Mouse (Mus musculus): ENCODE results near the gene Cdc27.
A peak's percentile ranks its signal among the peaks of the same experiment; 100 is the strongest.

Cdc27 gene

DNA sequence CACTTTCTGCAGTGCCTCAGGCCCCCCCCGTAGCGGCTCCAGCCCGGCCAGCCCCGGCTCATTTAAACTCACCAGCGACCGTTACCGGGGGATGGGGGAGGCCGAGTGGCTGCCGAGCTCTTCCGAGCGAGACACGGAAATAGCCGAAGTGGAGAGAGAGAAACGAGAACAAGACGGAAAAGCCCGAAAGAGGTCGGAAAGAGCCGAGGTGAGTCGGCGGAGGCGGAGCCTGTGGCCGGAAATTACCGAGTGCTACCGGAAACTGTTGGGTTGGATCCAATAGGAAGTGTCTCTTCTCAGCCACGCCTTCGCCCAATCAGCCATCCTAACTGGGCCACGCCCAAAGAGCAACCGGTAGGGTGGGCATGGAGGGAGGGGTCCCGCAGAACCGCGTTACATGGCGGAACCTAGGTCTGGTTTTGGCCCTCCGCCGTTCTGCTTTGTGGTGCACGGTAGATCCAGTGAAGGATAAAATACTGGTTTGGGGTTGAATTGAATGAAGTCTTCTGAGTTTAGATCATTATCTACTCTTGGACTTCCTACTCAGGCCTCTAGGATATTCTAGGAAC, at the start of gene Cdc27, which contains the start of gene Myl4:
Cdc27 (minus strand) TSS at position 215 of the 569 bp plus-strand sequence.
Myl4 (plus strand) TSS at position 258 of the 569 bp plus-strand sequence.
- DNase-seq (ENCODE audit: extremely low spot score): peak; percentile 100

DNA sequence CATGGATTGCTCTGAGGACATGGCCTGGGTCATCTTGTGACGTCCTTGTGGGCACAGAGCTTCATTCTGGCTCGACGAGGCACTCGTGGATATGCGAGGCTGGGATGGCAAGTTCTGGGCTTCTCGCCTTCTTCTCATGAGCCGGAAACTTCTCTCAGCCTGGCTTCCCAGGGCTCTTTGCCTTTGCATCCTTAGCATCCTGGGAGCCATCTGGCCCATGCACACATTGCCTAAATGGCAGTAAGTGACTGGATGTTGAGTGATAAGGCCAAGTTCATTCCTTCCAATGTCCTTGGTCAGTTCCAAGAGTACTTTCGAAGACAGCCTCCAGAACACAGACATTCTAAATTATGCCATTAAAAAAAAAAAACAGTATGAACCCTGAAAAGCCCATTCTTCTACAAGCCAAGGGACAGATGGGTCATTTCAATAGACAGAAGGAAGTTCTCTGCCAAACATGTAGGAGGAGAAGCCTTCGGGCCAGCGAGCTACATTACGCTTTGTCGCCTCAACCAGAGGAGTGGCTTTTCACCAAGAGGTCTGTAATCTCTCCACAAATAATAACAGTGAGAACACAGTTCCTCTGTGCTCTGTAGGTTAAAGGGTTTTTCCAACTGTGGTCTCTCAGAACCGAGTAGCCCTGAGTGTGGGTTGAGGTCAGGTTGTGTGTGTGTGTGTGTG, 49.0 kb upstream of the Cdc27 start:
- no peak for DNase-seq (ENCODE audit: extremely low spot score)

DNA sequence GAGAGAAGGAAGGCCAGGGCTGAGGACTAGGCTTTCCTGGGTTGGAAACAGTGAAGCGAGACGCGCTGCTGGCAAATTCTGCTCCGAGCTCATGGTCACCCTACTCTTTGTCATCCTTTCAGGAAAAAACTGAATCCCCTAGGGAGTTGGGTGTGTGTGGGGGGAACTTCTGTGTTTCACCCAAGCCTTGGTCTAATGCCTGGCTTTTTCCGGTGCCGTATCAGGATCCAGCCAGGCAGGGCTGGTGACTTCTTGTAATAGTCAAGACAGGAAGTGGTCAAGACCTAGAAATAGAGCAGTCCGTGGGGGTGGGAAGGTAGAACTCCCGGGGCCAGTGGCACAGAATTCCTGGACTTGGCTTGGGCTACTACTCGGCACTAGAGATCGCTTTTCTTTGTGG, 45.9 kb upstream of the Cdc27 start:
- DNase-seq (ENCODE audit: extremely low spot score): no peak

DNA sequence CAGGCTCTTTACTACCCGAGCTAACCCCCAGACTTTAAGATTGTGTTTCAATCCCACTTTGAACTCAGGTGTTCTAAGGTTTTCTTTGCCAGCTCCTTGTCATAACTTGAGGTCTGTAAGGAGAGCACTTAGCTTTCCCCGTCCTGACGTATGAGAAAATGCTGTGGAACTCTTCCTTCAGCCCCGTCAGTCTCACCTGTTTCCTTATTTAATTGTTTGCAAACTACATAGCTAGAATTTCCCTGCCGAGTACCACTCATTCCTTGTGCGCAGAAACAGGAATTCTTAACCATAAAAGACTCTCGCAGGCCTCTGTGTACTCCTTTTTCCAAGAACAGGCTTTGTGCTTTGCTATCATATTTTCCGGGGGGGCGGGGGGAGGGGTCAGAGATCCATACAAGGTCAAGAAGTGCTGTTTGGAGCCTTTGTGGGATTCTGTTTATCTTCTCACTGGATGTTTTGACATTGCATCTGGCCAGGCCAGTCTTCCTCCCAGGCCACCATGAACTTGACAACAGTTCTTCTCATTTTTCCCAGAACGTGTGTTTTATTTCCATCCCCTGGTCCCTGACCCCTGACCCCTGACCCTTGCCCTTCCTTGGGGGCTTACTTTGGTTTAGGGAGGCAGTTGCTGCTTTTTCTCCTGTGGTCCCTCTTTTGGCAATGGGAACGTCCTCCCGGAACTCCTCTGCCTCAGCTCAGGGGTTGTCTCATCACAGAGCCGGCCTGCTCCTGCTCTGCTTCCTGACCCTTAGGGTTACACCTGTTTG, 41.8 kb upstream of the Cdc27 start:
- no peak for DNase-seq (ENCODE audit: extremely low spot score)

DNA sequence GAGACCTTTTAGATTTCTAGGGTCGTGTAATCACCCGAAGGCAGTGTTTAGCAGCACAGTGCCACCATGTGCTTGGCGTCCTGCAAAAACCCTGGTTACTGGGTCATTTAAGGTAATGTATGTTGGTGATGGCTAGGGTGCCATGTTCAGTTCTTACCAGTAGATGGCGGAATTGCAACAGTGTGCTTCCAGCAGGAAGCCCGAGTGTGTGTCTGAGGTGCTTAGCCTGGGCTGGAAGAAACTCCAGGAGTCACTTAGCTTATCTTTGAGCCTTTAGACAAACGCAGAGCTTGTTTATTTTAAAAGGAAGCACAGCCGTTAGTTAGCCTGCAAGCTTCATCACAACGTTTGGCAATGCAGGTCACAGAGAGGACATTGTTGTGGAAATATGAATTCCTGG, 39.7 kb upstream of the Cdc27 start:
- peak; percentile 85 for DNase-seq (ENCODE audit: extremely low spot score)

DNA sequence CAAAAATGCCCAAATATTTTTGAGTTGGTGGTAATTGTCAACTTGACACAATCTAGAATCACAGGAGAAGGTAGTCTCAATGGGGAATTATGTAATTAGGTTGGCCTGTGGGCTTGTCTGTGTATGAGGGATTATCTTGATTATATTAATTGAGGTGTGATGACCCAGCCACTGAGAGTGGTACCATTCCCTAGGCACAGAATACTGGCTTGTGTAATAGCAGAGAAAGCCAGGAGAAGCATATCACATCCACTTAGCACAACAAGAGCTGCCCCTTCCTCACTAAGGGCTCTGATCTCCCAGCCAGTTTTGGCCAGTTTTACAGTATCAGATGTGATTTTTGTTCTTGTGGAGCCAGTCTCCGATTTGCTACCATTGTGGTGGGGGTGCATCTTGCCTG, 39.1 kb upstream of the Cdc27 start:
- DNase-seq (ENCODE audit: extremely low spot score): no peak

DNA sequence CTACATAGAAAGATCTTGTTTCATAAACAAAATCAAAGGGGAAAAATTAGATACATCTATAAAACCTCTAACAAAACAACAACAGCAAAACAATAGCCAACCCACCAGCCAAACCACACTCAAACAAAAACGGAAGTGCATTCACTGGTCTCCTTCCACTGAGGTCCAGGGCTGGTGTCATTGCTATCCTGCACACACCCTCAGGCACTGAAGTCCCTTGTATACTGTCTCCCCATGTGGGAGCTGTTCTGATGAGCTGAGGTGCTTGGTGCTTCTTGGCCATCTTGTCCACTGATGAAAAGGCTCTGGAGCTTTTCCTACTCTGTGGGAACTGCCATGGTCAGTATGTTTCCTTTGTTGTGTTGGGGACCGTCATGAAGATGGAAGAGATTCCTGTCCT, 38.1 kb upstream of the Cdc27 start:
- DNase-seq (ENCODE audit: extremely low spot score): no peak

DNA sequence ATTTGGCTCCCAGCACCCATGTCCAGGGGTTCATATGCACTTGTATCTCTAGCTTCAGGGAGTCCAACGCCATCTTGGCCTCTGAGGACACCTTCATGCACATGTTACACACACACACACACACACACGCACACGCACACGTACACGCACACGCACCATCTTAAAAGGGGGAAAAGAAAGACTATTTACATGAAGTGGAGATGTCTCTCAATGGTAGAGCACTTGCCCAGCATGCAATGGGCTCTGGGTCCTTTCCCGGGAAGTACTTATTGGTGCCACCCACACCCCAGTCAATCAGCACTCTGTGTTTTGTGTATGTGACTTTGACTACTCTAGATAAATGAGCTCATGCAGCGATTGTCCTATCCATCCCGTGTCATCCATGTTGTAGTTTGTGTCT, 37.5 kb upstream of the Cdc27 start:
- no peak for DNase-seq (ENCODE audit: extremely low spot score)

DNA sequence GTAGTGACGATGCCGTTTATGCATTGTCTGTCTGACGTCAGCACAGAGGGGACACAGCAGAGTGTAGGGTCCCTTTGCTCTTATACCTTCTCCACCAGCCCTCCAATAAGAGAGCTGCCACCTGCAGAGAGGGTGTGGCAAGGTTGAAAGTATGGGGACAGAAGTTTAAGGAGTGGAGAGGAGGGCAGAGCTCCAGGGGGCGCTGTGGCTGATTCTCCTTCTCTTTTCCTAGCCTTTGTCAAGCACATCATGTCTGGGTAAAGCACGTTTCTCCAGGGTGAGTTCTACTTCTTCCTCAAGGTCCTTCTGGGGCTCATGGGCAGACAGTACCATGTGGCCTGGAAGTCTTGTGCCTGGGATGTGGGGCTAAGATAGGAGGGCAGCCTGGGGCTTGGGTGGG, 35.1 kb upstream of the Cdc27 start:
- DNase-seq (ENCODE audit: extremely low spot score): no peak

DNA sequence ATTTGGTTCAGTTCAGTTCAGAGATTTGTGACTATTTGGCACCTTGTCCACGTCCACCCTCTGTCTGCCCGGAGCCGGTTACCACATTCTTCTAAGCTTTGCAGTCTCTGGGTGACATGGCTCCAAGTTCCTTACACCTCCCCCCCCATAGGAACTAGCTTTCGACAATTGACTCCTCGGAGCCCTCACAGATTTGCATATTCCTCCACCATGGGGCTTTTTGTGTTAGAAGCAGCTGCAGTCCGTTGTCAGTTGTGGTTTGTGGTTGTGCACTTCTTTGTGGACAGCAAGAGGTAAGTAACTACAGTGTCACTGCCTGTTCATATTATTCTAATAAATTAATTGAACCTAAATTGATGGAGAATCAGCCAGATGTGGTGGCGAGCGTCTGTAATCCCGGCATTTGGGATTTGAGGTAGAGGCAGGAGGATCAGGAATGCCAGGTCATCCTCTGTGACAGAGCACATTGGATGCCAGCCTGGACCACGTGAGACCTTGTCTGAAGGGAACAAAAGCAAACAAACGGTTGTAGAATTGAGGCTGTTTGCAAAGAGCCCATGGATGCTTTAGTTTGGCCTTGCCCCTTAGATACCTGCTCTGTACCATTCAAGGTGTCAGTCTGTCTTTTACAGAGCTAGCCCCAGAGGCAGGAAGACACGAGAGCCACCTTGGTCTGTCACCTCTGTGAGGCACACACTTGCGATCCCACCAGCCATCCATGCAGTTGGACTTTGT, 32.4 kb upstream of the Cdc27 start:
- no peak for DNase-seq (ENCODE audit: extremely low spot score)

DNA sequence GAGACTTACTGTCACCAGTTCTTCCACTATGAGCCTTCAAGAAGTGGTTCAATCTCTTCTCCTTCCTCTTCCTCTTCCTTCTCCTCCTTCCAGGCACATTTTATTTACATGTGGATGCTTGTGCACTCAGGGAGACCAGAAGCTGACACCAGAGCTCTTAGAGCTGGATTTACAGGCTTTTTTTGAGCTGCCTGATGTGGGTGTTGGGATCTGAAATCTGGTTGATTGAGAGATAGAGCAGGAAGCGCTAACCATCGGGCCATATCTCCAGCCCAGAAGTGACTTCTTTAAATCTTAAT, 31.8 kb upstream of the Cdc27 start:
- DNase-seq (ENCODE audit: extremely low spot score): no peak

DNA sequence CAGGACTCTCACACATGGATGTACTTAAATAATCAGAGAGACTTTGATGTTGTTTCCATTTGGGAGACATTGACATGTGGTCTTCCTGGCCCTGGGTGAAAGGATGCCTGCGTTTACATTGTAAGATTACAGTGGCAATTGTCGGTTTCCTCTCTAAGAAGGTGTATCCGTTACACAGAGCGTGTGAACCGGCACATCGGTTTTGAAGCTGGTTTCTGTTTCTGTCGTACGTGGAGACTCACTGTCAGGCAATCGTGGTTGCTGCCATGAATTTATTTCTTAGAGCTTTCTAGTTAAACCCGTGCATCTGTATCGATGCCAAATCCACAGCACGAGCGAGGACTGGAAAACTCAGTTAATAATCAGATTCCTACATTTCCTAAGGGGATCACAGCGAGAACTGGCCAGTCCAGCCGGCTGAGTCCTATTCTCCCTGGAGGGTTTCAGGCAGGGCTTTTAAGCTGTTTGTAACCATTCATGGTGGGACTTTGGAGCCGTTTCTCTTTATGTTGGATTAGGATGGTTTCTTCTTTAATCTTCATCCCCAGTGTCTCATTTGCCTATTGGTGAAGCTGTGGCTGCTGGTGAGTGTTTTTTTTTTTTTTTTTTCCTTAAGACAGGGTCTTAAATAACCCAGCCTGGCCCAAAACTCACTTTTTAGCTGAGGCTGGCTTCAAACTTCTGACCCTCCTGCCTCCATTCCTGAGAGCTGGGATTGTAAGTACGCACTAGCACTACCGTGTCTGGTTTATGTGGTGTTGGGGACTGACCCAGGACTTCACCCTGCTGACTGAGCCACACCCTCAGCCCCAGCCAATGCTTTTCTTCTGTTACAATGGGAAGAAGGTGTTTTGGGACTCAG, 31.3 kb upstream of the Cdc27 start:
- no peak for DNase-seq (ENCODE audit: extremely low spot score)

DNA sequence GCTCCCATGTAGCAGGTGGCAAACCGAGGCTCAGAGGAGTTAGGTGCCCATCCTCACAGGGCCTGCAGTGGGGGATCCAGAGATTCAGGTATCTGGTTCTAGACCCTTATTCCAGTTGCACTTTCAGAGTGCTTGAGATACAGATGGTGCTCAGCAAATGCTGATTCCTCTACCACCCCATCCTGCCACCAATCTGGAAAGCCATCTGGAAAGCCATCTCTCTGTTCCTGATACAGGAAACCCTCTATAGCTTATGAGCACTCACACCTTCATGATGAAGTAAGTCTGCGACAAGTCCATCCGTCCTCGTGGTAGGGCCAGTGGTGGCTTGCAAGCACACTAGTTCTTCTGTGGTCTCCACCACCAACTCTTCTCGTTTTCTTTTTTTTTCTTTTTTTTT, 30.2 kb upstream of the Cdc27 start:
- no peak for DNase-seq (ENCODE audit: extremely low spot score)

DNA sequence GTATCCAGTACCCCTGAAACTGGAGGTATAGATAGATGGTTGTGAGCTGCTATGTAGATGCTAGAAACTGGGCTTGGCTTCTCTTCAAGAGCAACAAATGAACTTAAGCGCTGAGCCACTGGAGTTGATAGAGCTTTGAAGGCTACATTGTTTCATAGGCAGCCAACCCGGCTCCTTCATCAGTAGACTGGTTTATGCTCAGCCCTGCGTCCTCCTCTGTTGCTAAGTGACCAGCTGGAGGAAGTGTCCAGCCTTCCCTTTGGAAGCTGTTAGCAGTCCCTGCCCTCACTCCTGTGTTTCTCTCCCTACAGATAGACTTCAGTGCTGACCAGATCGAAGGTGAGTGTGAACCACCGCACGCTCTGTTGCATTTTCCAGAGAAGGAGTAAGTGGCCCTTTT, 29.7 kb upstream of the Cdc27 start:
- DNase-seq (ENCODE audit: extremely low spot score): no peak

DNA sequence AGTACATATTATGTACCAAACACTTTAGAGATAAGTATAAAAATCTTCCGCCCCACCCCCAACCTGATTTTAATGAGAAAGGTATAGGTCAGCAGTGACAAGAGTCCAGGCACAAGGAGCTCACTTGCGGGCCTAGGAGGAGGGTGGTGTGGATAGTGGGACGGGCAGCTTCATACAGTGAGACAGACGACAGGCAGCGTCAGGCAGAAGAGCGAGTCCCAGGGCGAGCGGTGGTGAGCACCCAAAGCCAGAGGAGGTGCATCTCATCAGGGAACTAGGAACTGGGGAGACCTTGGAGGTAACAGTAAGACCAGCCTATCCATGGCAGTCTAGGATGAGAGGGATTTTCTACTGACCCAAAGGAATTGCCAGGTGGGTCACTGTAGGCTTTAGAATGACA, 29.2 kb upstream of the Cdc27 start:
- no peak for DNase-seq (ENCODE audit: extremely low spot score)

DNA sequence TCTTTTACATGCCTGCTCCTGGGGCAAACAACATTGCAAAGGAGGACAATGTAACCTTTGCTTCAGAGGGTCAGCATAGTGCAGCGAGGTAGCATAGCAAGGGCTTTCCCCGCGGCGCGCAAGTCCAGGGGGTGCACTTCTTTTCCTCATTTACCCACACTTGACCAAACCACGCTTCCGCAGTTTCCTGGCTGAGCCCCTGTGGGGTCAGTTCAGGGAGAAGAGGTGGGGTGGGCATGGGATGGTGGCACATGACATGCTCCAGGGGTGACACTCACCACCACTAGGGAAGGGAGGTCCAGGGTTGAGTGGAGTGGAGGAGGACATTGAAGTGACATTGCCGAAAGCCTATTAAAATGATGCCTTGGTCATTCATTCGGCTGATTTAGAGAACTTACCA, 28.7 kb upstream of the Cdc27 start:
- no peak for DNase-seq (ENCODE audit: extremely low spot score)

DNA sequence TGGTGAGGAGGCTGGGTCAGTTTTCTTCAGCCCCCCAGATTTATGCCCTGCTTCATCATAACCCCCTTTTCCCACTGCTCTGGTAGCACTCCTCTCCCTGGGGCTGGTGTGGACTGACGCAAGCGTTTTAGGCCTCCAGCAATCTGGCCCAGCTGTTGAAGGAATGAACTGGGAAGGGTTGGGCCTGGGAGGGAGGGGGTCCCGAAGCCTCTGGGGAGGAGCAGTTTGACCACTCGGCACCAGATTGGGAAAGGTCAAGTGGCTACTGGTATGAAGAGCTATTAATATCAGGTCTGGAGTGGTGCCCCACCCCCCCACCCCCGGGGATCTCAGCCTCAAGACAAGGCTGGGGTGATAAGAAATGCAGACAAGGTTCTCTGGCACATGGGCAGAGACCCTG, 27.7 kb upstream of the Cdc27 start:
- DNase-seq (ENCODE audit: extremely low spot score): no peak

DNA sequence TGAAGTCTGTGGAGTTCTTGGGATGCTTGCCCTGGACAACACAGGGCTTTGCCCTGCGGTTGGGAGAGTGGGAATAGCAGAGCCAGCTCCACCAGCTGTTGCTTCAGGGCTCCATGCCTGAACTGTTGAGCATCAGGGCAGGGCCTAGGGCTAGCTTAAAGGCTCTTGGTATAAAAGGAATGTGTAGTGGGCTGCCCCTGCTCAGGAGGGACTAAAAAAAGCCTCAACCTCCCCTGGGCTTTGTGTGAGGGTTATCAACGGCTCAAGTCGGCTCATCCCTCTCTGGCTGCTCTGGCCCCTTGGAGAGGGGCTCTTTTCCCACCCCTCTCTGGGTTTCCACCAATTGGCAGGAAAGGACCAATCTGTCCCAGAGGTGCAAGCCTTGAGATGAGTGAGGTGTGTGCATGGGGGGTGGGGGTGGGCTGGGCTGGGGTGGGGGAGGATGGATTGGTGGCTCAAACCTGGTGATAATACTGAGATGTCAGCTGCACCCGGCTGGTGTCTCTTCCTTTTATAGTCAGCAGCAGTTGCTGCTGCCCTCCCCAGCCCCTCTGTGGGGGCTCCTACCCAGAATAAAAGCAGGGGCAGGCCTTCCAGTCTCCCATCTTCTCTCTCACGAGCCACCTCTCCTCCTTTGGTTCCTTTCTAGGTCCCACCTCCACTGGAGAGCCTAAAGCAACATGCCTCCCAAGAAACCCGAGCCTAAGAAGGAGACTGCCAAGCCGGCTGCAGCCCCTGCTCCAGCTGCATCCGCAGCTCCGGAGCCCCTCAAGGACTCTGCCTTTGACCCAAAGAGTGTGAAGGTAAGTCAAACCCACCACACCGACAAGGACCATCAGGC, 26.6 kb upstream of the Cdc27 start:
- DNase-seq (ENCODE audit: extremely low spot score): no peak

DNA sequence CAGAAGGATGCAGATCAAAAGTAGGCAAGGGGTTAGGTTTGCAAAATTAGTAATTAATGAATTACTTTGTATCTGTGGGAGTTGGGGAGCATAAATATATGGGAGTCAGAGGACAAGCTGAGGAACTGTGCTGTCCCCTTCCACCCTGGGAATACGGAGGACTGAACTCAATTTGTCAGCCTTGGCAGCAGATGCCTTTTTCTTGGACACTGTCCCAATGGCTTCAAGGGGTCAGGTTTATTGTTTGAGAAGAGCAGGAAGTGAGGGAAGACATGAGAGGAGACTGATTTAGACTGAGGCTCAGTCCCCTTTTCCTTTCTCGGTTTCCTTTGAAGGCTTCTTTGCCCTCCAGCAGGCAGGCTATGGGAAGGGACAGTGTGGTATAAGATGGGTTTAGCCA, 22.1 kb upstream of the Cdc27 start:
- DNase-seq (ENCODE audit: extremely low spot score): no peak

DNA sequence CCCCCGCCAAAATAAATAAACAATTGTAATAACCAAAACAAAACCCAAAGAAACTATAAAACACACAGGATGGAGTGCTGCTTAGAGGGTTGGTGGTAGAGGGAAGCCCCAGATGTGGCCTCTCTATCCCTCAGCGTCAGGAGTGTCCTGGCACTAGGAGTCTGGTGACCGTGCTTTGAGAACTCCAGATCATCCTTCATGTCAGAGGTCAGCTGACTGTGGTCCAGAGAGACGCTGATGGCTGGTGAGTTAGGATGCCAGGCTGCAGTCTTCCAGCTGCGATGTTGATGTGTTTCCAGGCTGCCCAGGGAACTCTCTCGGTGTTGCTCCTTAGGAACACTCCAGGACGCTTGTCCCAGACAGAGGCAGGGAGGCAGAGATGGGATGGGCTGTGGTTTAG, 21.7 kb upstream of the Cdc27 start:
- no peak for DNase-seq (ENCODE audit: extremely low spot score)

DNA sequence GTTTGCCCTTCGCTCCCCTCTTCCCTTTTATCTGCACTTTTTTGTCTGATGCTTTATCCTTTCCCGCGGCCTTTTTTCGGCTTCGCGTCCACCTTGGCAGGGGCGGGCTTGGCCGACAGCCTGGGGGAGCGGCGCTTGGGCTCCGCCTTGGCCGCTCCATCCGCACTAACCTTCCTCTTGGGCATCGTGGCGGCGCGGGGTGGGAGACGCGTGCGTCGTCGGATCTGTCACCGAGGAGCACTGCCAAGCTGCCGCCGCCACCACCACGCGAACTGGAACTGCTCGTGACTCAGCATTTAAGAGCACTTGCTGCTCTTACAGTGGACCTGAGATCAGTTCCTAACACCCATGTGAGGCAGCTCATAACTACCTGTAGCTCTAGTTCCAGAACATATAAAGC, 21.0 kb upstream of the Cdc27 start:
- peak; percentile 49 for DNase-seq (ENCODE audit: extremely low spot score)

All from embryo, embryonic 9.5 days (tissue).